Mouse (Mus musculus): Measurements from ENCODE around the gene Fras1. TPM values are rescaled to one million over a fixed set of nuclear protein-coding genes. Genes with fewer than 3 reads are reported as not detected.
A peak's percentile ranks its signal among the peaks of the same experiment; 100 is the strongest.

The Fras1 gene
- polyA plus RNA-seq, 1 experiment from 2014 or later = 30.5 TPM

- H3K4me3 ChIP-seq (ENCODE audit: low read depth, low read length) = no peak overlapping the region
- 0 out of 2 replicates have a peak, but pooled peaks have one; percentile 3 for TF ChIP-seq CTCF (IDR thresholded peaks at IDR 0.05; ENCODE audit: low read depth)
- no peaks in the 10 kb centered on the region for H3K27me3 ChIP-seq (ENCODE audit: insufficient read depth, low read length)
- 38% methylated on average over 22 of the region's 22 CpGs for WGBS
- ATAC-seq (ENCODE audit: insufficient read depth) (peak; percentile 44; the same call in 1 of the 2 replicates), DNase-seq (peak; percentile 41)
- no peaks in the 10 kb centered on the region for H3K9me3 ChIP-seq (ENCODE audit: low read depth, low read length)
- no peaks in the 10 kb centered on the region for H3K4me1 ChIP-seq (ENCODE audit: insufficient read depth)
- H3K9ac ChIP-seq = no peak overlapping the region
- H3K4me2 ChIP-seq = no peak overlapping the region
- H3K27ac ChIP-seq (ENCODE audit: low read depth) = no peak overlapping the region
- H3K36me3 ChIP-seq (ENCODE audit: insufficient read depth) = no peaks in the 10 kb centered on the region
Observed at GRCm38 (mm10) chr5:96702706-96703625, 329.2 kb downstream of the Fras1 start.

GRCm38 (mm10) chr5:96708515-96708914 is 334.8 kb downstream of the Fras1 start:
- Histone ChIP-seq H3K9me3 (ENCODE audit: low read depth, low read length) (no peaks in the 10 kb centered on the region), H3K27me3 (ENCODE audit: insufficient read depth, low read length) (no peaks in the 10 kb centered on the region), H3K36me3 (ENCODE audit: insufficient read depth) (no peaks in the 10 kb centered on the region), H3K4me2 (no peak overlapping the region), H3K4me1 (ENCODE audit: insufficient read depth) (no peaks in the 10 kb centered on the region), H3K4me3 (ENCODE audit: low read depth, low read length) (no peak overlapping the region), H3K9ac (no peak overlapping the region), H3K27ac (ENCODE audit: low read depth) (no peak overlapping the region)
- DNase-seq (no peak), ATAC-seq (ENCODE audit: insufficient read depth) (no peak)
- TF ChIP-seq CTCF (IDR thresholded peaks at IDR 0.05; ENCODE audit: low read depth) = no peak
- WGBS = 58% methylated on average over 10 of the region's 10 CpGs

- H3K4me2 ChIP-seq = no peak overlapping the region
- no peaks in the 10 kb centered on the region for H3K9me3 ChIP-seq (ENCODE audit: low read depth, low read length)
- no peak overlapping the region for H3K9ac ChIP-seq
- no peaks in the 10 kb centered on the region for H3K4me1 ChIP-seq (ENCODE audit: insufficient read depth)
- ATAC-seq (ENCODE audit: insufficient read depth) (no peak; the same call in 1 of the 2 replicates), DNase-seq (no peak)
- H3K27ac ChIP-seq (ENCODE audit: low read depth) = no peak overlapping the region
- H3K36me3 ChIP-seq (ENCODE audit: insufficient read depth) = no peaks in the 10 kb centered on the region
- TF ChIP-seq CTCF (IDR thresholded peaks at IDR 0.05; ENCODE audit: low read depth) = no peak
- H3K4me3 ChIP-seq (ENCODE audit: low read depth, low read length) = no peak overlapping the region
- WGBS = 30% methylated on average over 12 of the region's 12 CpGs
- no peaks in the 10 kb centered on the region for H3K27me3 ChIP-seq (ENCODE audit: insufficient read depth, low read length)
Observed at GRCm38 (mm10) chr5:96712089-96712684, 338.4 kb downstream of the Fras1 start.

GRCm38 (mm10) chr5:96712799-96713198 is 339.0 kb downstream of the Fras1 start:
- Histone ChIP-seq H3K4me2 (no peak overlapping the region), H3K27ac (ENCODE audit: low read depth) (no peak overlapping the region), H3K4me3 (ENCODE audit: low read depth, low read length) (no peak overlapping the region), H3K36me3 (ENCODE audit: insufficient read depth) (no peaks in the 10 kb centered on the region), H3K4me1 (ENCODE audit: insufficient read depth) (no peaks in the 10 kb centered on the region), H3K27me3 (ENCODE audit: insufficient read depth, low read length) (no peaks in the 10 kb centered on the region), H3K9ac (no peak overlapping the region), H3K9me3 (ENCODE audit: low read depth, low read length) (no peaks in the 10 kb centered on the region)
- 55% methylated on average over 4 of the region's 4 CpGs for WGBS
- no peak for TF ChIP-seq CTCF (IDR thresholded peaks at IDR 0.05; ENCODE audit: low read depth)
- no peak for ATAC-seq (ENCODE audit: insufficient read depth)
- DNase-seq = no peak

- no peak overlapping the region for H3K4me2 ChIP-seq
- WGBS = 52% methylated on average over 8 of the region's 8 CpGs
- peaks cover 5% of the 10 kb centered on the region; the same call in 1 of the 2 replicates for H3K36me3 ChIP-seq (ENCODE audit: insufficient read depth)
- H3K4me3 ChIP-seq (ENCODE audit: low read depth, low read length) = no peak overlapping the region
- no peak for DNase-seq
- no peak overlapping the region for H3K27ac ChIP-seq (ENCODE audit: low read depth)
- H3K4me1 ChIP-seq (ENCODE audit: insufficient read depth) = no peaks in the 10 kb centered on the region
- no peak for ATAC-seq (ENCODE audit: insufficient read depth)
- TF ChIP-seq CTCF (IDR thresholded peaks at IDR 0.05; ENCODE audit: low read depth) = no peak
- no peaks in the 10 kb centered on the region for H3K9me3 ChIP-seq (ENCODE audit: low read depth, low read length)
- H3K9ac ChIP-seq = no peak overlapping the region
- no peaks in the 10 kb centered on the region for H3K27me3 ChIP-seq (ENCODE audit: insufficient read depth, low read length)
Observed at GRCm38 (mm10) chr5:96716273-96717034, 342.7 kb downstream of the Fras1 start.

GRCm38 (mm10) chr5:96717690-96718089 is 343.9 kb downstream of the Fras1 start:
- no peak overlapping the region for H3K4me3 ChIP-seq (ENCODE audit: low read depth, low read length)
- TF ChIP-seq CTCF (IDR thresholded peaks at IDR 0.05; ENCODE audit: low read depth) = no peak
- H3K27ac ChIP-seq (ENCODE audit: low read depth) = no peak overlapping the region
- no peaks in the 10 kb centered on the region for H3K27me3 ChIP-seq (ENCODE audit: insufficient read depth, low read length)
- 81% methylated on average over 4 of the region's 4 CpGs for WGBS
- DNase-seq (no peak), ATAC-seq (ENCODE audit: insufficient read depth) (no peak)
- no peak overlapping the region for H3K4me2 ChIP-seq
- no peak overlapping the region for H3K9ac ChIP-seq
- no peaks in the 10 kb centered on the region for H3K9me3 ChIP-seq (ENCODE audit: low read depth, low read length)
- H3K36me3 ChIP-seq (ENCODE audit: insufficient read depth) = peaks cover 5% of the 10 kb centered on the region; the same call in 1 of the 2 replicates
- H3K4me1 ChIP-seq (ENCODE audit: insufficient read depth) = no peaks in the 10 kb centered on the region

Data from lung, embryonic 14.5 days (tissue).